Mouse (Mus musculus): ENCODE results near the gene Rassf5.
"Not testable (repeated sequence)": the region's sequence is repeated elsewhere in the genome, so short reads cannot be mapped to it uniquely, and the experiment has no call there.

The Rassf5 gene

DNA sequence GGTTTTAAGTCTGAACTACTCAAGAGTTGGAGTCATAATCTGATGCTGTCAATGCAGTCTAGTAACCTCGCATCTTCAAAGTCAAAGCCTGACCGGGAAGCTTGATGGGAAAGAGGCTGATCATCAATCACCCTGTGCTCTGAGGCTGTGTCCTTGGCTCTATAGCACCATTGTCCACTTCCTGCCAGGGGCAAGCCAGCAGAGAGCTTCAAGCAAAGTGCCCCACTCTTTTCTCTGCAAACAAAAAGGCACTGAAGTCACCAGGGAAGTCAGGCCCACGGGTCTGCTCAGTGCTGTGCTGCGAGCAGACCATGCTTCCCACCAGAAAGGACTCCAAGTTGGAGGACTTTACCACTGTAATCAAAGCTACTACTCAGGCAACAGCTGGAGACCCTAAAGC lies 67.8 kb downstream of the Rassf5 start:
- DNase-seq, result no peak

GRCm38 (mm10) chr1:131175819-131176218 lies 69.2 kb downstream of the Rassf5 start:
- DNase-seq, result no peak

DNA sequence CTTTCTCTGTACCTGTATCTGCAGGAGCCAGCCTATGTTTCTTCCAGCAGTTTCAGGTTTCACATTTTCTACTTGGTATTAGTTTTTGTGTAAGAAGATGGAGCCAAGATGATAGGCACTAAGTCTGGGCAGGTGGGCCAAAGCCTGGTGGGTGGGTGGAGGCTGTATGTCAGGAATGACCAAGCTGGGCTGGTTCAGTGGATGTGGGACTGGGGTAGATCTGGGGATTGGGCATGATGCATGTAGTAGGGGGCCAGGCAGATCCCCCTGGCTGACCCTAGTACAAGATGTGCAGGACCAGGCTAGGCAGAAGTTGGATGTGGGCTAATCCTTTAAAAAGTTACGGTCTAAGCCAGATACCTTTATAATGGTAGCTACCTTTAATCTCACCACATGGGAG lies 69.9 kb downstream of the Rassf5 start:
- DNase-seq, result no peak

GRCm38 (mm10) chr1:131174299-131174861 lies 70.7 kb downstream of the Rassf5 start:
- DNase-seq, result no peak

DNA sequence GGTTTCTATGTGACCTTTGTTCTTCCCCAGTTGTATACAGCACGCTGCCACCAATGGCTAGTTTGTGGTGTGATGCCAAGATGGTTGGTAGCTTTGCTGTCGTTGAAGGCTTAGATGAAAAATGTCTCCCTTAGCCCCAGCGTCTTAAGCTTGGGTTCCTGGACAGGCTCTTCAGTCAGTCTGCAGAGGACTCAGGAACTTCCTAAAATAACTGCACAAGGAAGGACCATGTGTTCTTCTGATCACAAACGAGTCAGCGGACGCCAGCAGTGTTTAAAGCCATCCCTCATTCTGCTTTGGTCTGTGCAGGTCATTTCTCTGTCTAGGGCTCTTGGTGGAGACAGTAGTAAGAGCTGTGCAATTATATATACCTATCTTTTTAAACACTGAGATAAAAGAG lies 71.2 kb downstream of the Rassf5 start:
- DNase-seq, result no peak

DNA sequence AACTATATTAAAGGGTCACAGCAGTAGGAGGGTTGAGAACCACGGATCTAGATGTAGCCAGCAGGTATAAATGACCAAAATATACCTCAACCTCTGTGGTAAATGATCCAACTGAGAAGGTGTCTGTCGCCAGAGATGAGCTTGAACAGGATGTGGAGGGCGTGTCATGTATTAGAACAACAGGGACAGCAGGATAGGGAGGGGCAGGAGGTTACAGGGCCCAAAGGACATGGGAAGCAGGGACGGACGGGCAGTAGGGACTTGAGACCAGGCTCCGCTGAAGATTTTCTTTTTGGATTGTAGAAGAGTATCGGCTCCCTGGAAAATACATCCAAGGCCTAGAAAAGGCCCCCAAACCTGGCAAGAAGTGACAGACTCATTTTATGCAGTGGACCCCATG lies 72.1 kb downstream of the Rassf5 start:
- DNase-seq, result no peak

DNA sequence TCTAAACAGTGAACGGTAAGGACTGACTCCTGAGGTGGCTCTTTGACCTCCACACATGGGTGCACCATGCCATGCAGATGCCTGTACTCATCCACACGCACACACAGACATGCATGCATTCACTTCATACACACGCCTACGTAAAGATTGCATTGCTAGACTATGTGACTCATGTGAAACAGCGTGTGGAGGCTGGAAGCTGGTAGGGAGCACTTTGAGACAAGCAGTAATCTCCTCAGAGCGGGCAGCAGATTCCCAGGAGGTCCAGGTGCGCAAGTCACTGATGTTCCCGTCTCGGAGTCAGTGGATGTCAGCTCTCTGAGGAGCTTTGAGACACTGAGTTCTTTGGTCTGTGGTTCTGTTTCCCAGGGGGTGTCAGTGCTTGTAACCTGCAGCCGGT lies 77.4 kb downstream of the Rassf5 start:
- DNase-seq, result no peak

- no peak for DNase-seq
Observed at GRCm38 (mm10) chr1:131164427-131164826, 80.6 kb downstream of the Rassf5 start.

GRCm38 (mm10) chr1:131161091-131161490 lies 84.0 kb downstream of the Rassf5 start:
- DNase-seq, result no peak

DNA sequence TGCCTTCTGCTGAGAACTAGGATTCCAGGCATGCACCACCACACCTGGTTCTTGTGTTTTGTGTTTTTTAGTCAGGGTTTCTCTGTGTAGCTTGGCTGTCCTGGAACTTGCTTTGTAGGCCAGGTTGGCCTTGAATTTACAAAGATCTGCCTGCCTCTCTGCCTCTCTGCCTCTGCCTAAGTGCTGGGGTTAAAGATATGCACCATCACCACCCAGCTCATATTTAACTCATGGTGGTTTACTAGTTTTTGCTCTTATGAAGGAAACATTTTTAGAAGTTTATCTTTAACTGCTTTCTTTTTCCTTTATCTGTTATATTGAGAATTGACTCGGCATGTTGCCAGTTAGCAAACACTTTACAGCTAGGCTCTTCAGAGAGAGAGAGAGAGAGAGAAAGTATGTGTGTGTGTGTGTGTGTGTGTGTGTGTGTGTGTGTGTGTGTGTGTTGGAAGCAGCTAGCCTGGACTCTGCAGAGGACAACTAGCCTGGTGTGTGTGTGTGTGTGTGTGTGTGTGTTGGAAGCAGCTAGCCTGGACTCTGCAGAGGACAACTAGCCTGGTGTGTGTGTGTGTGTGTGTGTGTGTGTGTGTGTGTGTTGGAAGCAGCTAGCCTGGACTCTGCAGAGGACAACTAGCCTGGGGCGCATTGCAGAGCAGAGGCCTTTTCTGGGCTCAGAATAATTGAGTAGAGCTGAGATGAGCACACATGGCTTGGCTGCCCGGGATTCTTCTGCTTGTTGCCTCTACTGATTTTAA lies 85.3 kb downstream of the Rassf5 start:
- DNase-seq, result not testable (repeated sequence)

DNA sequence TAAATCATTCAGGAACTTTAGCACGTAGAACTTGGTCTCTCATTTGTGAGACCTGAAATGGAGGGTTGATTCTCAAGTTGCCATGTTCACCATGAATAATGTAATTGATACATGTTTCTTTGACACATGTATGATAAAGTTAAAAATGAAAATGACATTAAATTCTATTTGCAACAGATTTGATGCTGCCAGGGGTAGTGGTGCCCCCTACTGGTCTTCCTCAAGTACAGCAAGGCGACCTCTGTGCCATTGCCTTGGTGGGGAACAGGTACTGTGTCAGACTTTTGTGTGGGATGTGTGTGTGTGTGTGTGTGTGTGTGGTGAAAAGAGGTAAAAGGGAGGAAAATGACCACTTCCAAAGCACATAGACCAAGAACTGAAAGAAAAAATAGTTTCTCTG lies 89.6 kb downstream of the Rassf5 start:
- DNase-seq, result peak; percentile 67 to 70

GRCm38 (mm10) chr1:131153018-131153629 lies 91.9 kb downstream of the Rassf5 start, which contains the start of gene Eif2d:
TSS of gene Eif2d (plus strand) at chr1:131153181.
- peak; percentile 94 for DNase-seq

DNA sequence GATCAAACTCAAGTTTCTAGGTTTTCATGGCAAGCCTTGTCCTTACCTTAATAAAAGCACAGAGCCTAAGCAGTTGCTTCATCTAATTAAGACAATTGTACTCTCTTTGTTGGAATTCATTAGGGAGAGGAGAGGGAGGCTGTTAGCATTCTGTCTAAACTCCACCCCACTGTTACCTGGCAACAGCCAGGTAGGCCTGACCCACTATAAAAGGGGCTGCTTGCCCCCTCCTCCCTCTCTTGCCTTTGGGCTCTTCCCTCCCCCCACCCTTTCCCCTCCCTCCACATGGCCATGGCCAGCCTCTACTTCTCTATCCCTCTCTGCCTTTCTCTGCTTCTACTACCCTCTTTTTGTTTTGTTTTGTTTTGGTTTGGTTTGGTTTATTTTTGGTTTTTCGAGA lies 95.6 kb downstream of the Rassf5 start:
- DNase-seq, result no peak

DNA sequence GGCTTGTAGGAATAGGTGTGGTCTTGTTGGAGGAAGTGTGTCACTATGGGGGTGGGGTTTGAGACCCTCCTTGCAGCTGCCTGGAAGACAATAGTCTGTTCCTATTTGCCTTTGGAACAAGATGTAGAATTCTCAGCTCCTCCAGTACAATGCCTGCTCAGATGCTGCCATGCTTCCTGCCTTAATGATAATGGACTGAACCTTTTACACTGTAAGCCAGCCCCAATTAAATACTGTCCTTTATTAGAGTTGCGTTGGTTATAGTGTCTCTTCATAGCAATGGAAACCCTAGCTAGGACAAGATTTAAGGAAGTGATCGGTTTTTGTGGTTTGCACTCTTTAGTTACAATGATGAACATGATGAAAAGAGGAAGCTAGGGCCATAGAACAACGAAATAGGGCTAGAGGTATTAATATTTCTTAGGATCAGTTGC lies 98.9 kb downstream of the Rassf5 start:
- DNase-seq, result no peak

GRCm38 (mm10) chr1:131145222-131145621 lies 99.8 kb downstream of the Rassf5 start:
- not testable (repeated sequence) for DNase-seq

DNA sequence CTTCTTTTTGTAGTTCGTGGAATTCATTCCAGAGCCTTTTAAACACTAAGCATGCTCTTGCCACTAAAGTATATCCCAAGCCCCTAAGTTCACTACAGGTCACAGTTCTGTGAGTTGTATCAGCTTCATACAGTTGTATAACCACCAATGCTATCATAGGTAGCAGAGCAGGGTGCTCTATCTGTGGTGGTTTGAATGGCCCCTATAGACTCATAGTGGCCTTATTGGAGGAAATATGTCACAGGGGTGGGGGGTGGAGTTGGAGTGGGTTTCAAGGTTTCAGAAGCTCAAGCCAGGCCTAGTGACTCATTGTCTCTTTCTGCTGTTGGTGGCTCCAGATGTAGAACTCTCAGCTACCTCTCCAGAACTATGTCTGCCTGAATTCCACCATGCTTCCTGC lies 102.6 kb downstream of the Rassf5 start:
- DNase-seq, result no peak

- no peak for DNase-seq
Observed at GRCm38 (mm10) chr1:131141449-131141848, 103.6 kb downstream of the Rassf5 start.

- DNase-seq, result no peak
Observed at GRCm38 (mm10) chr1:131139102-131140095, 105.7 kb downstream of the Rassf5 start.

GRCm38 (mm10) chr1:131138191-131139016 lies 106.7 kb downstream of the Rassf5 start, which contains the start of gene Dyrk3:
TSS of gene Dyrk3 (minus strand) at chr1:131138340.
- peak; percentile 88 to 92 for DNase-seq

- peak in 1 of 2 experiments; percentile 38 for DNase-seq
Observed at GRCm38 (mm10) chr1:131137717-131138118, 107.3 kb downstream of the Rassf5 start.

GRCm38 (mm10) chr1:131137111-131137510 lies 107.9 kb downstream of the Rassf5 start:
- DNase-seq, result no peak
